Comparison of ENCODE assay signal across 8 mouse cellular contexts in the genomic region with DNA sequence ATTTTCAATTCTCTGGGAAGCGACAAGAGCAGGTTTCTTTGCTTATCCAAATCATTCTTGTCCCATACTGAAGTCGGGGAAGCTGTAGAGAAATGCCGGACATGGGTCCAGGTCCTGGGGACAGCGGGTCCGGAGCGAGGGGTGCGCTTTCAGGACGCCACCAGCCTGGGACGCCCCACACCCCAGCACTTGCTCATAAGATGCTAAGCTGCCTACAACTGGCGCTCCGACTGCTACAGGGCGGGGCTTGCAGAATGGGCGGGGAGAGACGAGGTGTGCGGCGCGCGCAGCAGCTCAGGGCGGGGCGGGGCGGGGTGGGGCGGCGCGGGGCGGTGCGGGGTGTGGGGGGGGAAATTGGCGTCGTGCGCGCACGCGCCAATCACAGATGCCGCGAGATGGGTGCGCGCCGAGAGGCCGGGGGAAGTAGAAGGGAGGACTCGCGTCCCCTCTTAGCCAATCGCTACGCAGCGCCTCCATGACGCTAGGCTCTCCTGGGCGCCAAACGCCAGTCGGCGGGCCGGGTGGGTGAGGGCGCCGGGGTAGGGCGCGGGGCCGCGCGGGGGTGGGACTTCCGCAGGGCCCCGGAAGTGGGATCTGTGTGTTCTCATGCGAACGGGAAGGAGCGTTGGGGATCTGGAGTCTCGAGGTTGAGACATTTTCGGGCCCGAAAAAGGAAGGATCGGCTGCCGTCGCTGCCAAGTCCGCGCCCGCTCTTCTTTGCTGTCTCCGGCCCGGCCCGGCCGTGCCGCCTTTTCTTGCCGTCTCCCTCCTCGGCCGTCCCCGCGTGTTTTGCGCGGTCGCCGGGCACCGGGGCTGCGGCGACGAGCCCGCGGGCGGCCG. TPM values are rescaled to one million over a fixed set of nuclear protein-coding genes. Genes with fewer than 3 reads are reported as not detected.
DNase-seq lines count a peak whose midpoint lies in the region; ATAC-seq lines count a peak whose summit lies in the region.

A gene (plus strand): TSS at position 566 of the 840 bp plus-strand sequence.

- no peaks in the 10 kb centered on the region for H3K9me3 ChIP-seq in hindbrain, embryonic 15.5 days

- peaks cover 30% of the 10 kb centered on the region for H3K4me1 ChIP-seq in hindbrain, embryonic 15.5 days (replicated peaks)

- peak within 1 kb of the TSS; percentile 96 for H3K4me2 ChIP-seq in hindbrain, embryonic 15.5 days

- WGBS in hindbrain, embryonic 15.5 days: under 1% methylated on average over 66 of the region's 92 CpGs

- peak within 1 kb of the TSS; percentile 98 for H3K4me3 ChIP-seq in hindbrain, embryonic 15.5 days

- peak within 1 kb of the TSS; percentile 91 for H3K27ac ChIP-seq in hindbrain, embryonic 15.5 days (replicated peaks)

- DNase-seq in R1 (ENCODE audit: low read depth, low spot score): peak; percentile 97
- DNase-seq in cerebellum, postnatal 25 days: peak; percentile 95 to 98
- peak; percentile 94 for DNase-seq in frontal cortex, postnatal 36 days (ENCODE audit: low spot score in 2 of 2)
- DNase-seq in left cerebral cortex, adult 11 months (ENCODE audit: low spot score): peak; percentile 90
- DNase-seq in lung, postnatal 4 days: peak; percentile 97 to 99
- DNase-seq in retina, postnatal 7 days (ENCODE audit: low read depth, low spot score): peak; percentile 96
- DNase-seq in urinary bladder, adult 2 months (ENCODE audit: low spot score): peak; percentile 89

- H3K36me3 ChIP-seq in hindbrain, embryonic 15.5 days: no peaks in the 10 kb centered on the region

- no peaks in the 10 kb centered on the region for H3K27me3 ChIP-seq in hindbrain, embryonic 15.5 days

- ATAC-seq in hindbrain, embryonic 15.5 days (ENCODE audit: low FRiP score, low read depth): peak; percentile 100

- peak within 1 kb of the TSS; percentile 93 for H3K9ac ChIP-seq in hindbrain, embryonic 15.5 days

RNA-seq across cellular contexts. Expression of the gene that starts here (rescaled TPM):
- polyA plus RNA-seq in hindbrain, embryonic 15.5 days (2015; fragmentation: Nextera tagmentation; extraction: Ambion mirVana): 37.6 and 38.1 TPM in 2 replicates
- polyA plus RNA-seq in urinary bladder, adult 2 months (2012; rRNA removed): 21.7 and 27.3 TPM in 2 replicates

Comparison
In these comparisons a context has a peak if more than half of its experiments do, and no peak if none do; other contexts are left out.
1. Peak in every context shown above with its lines: DNase-seq, ATAC-seq, H3K4me3 ChIP-seq and H3K27ac ChIP-seq.